Mouse (Mus musculus) ES-E14 (cell line): ENCODE results near the gene Ctsf. TPM values are rescaled to one million over a fixed set of nuclear protein-coding genes. Genes with fewer than 3 reads are reported as not detected.

Source experiments
- DNase-seq: peaks from one replicate; pipeline ENCODE4 v3.0.0-alpha.2; 2013; ENCODE audit warnings: low read depth, low spot score
- H3K27ac ChIP-seq: 2 replicates; pipeline ENCODE4 v1.5.1; 2012; ENCODE audit warnings: low read depth, mild to moderate bottlenecking, low read length, moderate library complexity, mixed read lengths; ENCODE audit not compliant: poor library complexity, insufficient read depth, severe bottlenecking
- H3K36me3 ChIP-seq: 2 replicates; pipeline ENCODE4 v1.6.1; 2012; ENCODE audit warnings: mild to moderate bottlenecking, low read length, moderate library complexity, mixed read lengths; ENCODE audit not compliant: control insufficient read depth, poor library complexity, insufficient read depth, severe bottlenecking
- H3K4me1 ChIP-seq, 2 experiments: fragments of 150-350 bp in 1 of 2; sonication (generic) in 1 of 2; 2 replicates each; pipeline ENCODE4 v1.6.1; 2012; ENCODE audit warnings: low read length in 2 of 2, mild to moderate bottlenecking in 1 of 2, mixed read lengths in 1 of 2; ENCODE audit not compliant: control insufficient read depth in 2 of 2, insufficient read depth in 2 of 2, poor library complexity in 1 of 2
- H3K4me3 ChIP-seq, 2 experiments: fragments of 150-350 bp in 1 of 2; sonication (generic) in 1 of 2; 2 replicates each; pipeline ENCODE4 v1.5.1; 2012; ENCODE audit warnings: low read length in 2 of 2, low read depth in 1 of 2, mild to moderate bottlenecking in 1 of 2, mixed read lengths in 1 of 2; ENCODE audit not compliant: insufficient read depth in 1 of 2, poor library complexity in 1 of 2, severe bottlenecking in 1 of 2
- H3K9ac ChIP-seq: 2 replicates; pipeline ENCODE4 v1.6.1; 2012; ENCODE audit warnings: low read depth, mild to moderate bottlenecking, low read length, mixed read lengths; ENCODE audit not compliant: poor library complexity, insufficient read depth, severe bottlenecking
- H3K9me3 ChIP-seq: fragments of 150-350 bp; sonication (generic); 2 replicates; pipeline ENCODE4 v1.6.1; 2012; ENCODE audit warnings: low read depth, mild to moderate bottlenecking, low read length; ENCODE audit not compliant: control insufficient read depth, insufficient read depth
- CHD2 ChIP-seq: IDR thresholded peaks from 2 replicates; pipeline ENCODE4 v1.6.1; 2014; ENCODE audit warnings: mild to moderate bottlenecking, low read depth, low read length, inconsistent platforms
- HCFC1 ChIP-seq: IDR thresholded peaks from 2 replicates; pipeline ENCODE4 v1.6.1; 2012; ENCODE audit warnings: low read length, inconsistent platforms, borderline replicate concordance; ENCODE audit not compliant: insufficient read depth
- MAFK ChIP-seq: IDR thresholded peaks from 2 replicates; pipeline ENCODE4 v1.6.1; 2014; ENCODE audit warnings: mild to moderate bottlenecking, low read depth, low read length, inconsistent platforms; ENCODE audit not compliant: insufficient read depth
- ZC3H11A ChIP-seq: IDR thresholded peaks from 2 replicates; pipeline ENCODE4 v1.6.1; 2012; ENCODE audit warnings: low read depth, mild to moderate bottlenecking, inconsistent platforms, low read length, borderline replicate concordance
- ZNF384 ChIP-seq: IDR thresholded peaks from 2 replicates; pipeline ENCODE4 v1.6.1; 2012; ENCODE audit warnings: low read depth, low read length, inconsistent platforms
- in situ Hi-C, 2 experiments: fragments of 600-800 bp; cut with MboI; formaldehyde crosslinking; loops; one replicate each; pipeline ENCODE4 v1.15.1; 2025; ENCODE audit warnings: low sequenced_read_pairs in 2 of 2, inconsistent platforms in 1 of 2; ENCODE audit not compliant: unreplicated experiment in 2 of 2
- total RNA-seq: library from RNA; depleted of rRNA; stranded (reverse); fragments of 300-350 nt; gene quantifications from 2 replicates; pipeline ENCODE4 v1.2.3, GENCODE M21; 2012

Gene Ctsf
- total RNA-seq, 1 experiment: 59.2 TPM

- Histone ChIP-seq H3K9ac (no peak overlapping the region), H3K27ac (no peak overlapping the region), H3K36me3 (no peaks in the 10 kb centered on the region), H3K4me1 (peaks cover 2 to 22% of the 10 kb centered on the region in 2 experiments; a peak in 3 of 4 replicates), H3K4me3 (no peak overlapping the region), H3K9me3 (no peaks in the 10 kb centered on the region)
- DNase-seq: no peak
- TF ChIP-seq ZC3H11A (no peak), MAFK (no peak), ZNF384 (no peak), CHD2 (no peak), HCFC1 (no peak)
- in situ Hi-C loops: no loop called here
Measured at GRCm38 (mm10) chr19:4876241-4876640, 21.3 kb downstream of the Ctsf start.

GRCm38 (mm10) chr19:4876755-4877154 is 21.8 kb downstream of the Ctsf start:
- no peaks in the 10 kb centered on the region for H3K36me3 ChIP-seq
- no peak overlapping the region for H3K9ac ChIP-seq
- no peak for DNase-seq
- H3K9me3 ChIP-seq: no peaks in the 10 kb centered on the region
- peaks cover 2 to 22% of the 10 kb centered on the region in 2 experiments; a peak in 3 of 4 replicates for H3K4me1 ChIP-seq
- peak; percentile 39; the same call in 1 of the 2 replicates for TF ChIP-seq MAFK
- no peak for TF ChIP-seq CHD2
- H3K27ac ChIP-seq: no peak overlapping the region
- no peak overlapping the region for H3K4me3 ChIP-seq
- in situ Hi-C loops: no loop called here

GRCm38 (mm10) chr19:4877785-4878184 is 22.9 kb downstream of the Ctsf start, which contains the start of gene Actn3:
Gene Actn3, minus strand, starts transcription at chr19:4877909.
- Histone ChIP-seq H3K9me3 (no peaks in the 10 kb centered on the region), H3K36me3 (peaks cover 2% of the 10 kb centered on the region; the same call in 1 of the 2 replicates), H3K27ac (peak within 1 kb of the TSS; percentile 14; the same call in 1 of the 2 replicates), H3K4me3 (peak within 1 kb of the TSS; percentile 92 to 99), H3K9ac (peak within 1 kb of the TSS; percentile 92), H3K4me1 (peaks cover 2 to 22% of the 10 kb centered on the region in 2 experiments; a peak in 3 of 4 replicates)
- in situ Hi-C loops: no loop called here
- DNase-seq: no peak
- TF ChIP-seq MAFK (no peak), HCFC1 (no peak), ZC3H11A (no peak), CHD2 (no peak)

- Histone ChIP-seq H3K27ac (peak within 1 kb of the TSS; percentile 14; the same call in 1 of the 2 replicates), H3K9ac (peak within 1 kb of the TSS; percentile 92), H3K4me1 (peaks cover 2 to 22% of the 10 kb centered on the region in 2 experiments; a peak in 3 of 4 replicates), H3K36me3 (peaks cover 2% of the 10 kb centered on the region; the same call in 1 of the 2 replicates), H3K4me3 (peak within 1 kb of the TSS; percentile 92 to 99), H3K9me3 (no peaks in the 10 kb centered on the region)
- TF ChIP-seq ZNF384 (no peak), MAFK (no peak), CHD2 (peak; percentile 83)
- in situ Hi-C loops: no loop called here
- peak; percentile 94 for DNase-seq
Measured at GRCm38 (mm10) chr19:4878405-4879323, 23.7 kb downstream of the Ctsf start, which contains the start of gene Zdhhc24. Gene Zdhhc24, plus strand, starts transcription at chr19:4878668.
